Mouse (Mus musculus) liver, embryonic 14.5 days (tissue): ENCODE measurements around the gene Frem1.

Source experiments
- CTCF ChIP-seq: IDR thresholded peaks from 2 replicates; pipeline ENCODE4 v1.5.1; 2016; ENCODE audit warnings: antibody characterized with exemption, low read depth, control low read depth
- EP300 ChIP-seq: IDR thresholded peaks from 2 replicates; pipeline ENCODE4 v1.6.1; 2016; ENCODE audit warnings: antibody characterized with exemption, low read depth

GRCm38 (mm10) chr4:82881366-82881765, 170.8 kb downstream of the Frem1 start:
- TF ChIP-seq CTCF (no peak), EP300 (no peak)
